Mouse (Mus musculus) small intestine, adult 2 months (tissue): ENCODE results near the gene Smad5. TPM values are rescaled to one million over a fixed set of nuclear protein-coding genes. Genes with fewer than 3 reads are reported as not detected.

Source experiments
- H3K27ac ChIP-seq: fragments of 200-500 bp; 2 replicates; pipeline ENCODE4 v1.5.1; 2012; ENCODE audit warnings: low read depth, low read length, control low read depth, inconsistent platforms; ENCODE audit not compliant: insufficient read depth
- H3K27me3 ChIP-seq: fragments of 200-500 bp; 2 replicates; pipeline ENCODE4 v1.6.1; 2012; ENCODE audit warnings: mild to moderate bottlenecking, moderate library complexity, low read length, inconsistent platforms; ENCODE audit not compliant: control insufficient read depth, insufficient read depth
- H3K36me3 ChIP-seq: fragments of 200-500 bp; 2 replicates; pipeline ENCODE4 v1.6.1; 2012; ENCODE audit warnings: mild to moderate bottlenecking, low read length, control low read depth, inconsistent platforms; ENCODE audit not compliant: control insufficient read depth, insufficient read depth
- H3K4me1 ChIP-seq: fragments of 200-500 bp; 2 replicates; pipeline ENCODE4 v1.6.1; 2012; ENCODE audit warnings: low read length, inconsistent platforms, mixed read lengths; ENCODE audit not compliant: control insufficient read depth, insufficient read depth, insufficient read length
- H3K4me3 ChIP-seq: fragments of 200-500 bp; 2 replicates; pipeline ENCODE4 v1.5.1; 2012; ENCODE audit warnings: low read depth, mild to moderate bottlenecking, control low read depth, inconsistent platforms, low read length, moderate library complexity
- CTCF ChIP-seq: fragments of 200-500 bp; IDR thresholded peaks from 2 replicates; pipeline ENCODE4 v1.5.1; 2012; ENCODE audit warnings: low read depth, mild to moderate bottlenecking, control low read depth, inconsistent platforms, low read length, moderate library complexity, mixed read lengths; ENCODE audit not compliant: insufficient replicate concordance, insufficient read length; ENCODE audit errors: extremely low read depth
- POLR2A ChIP-seq: fragments of 200-500 bp; IDR thresholded peaks from 2 replicates; pipeline ENCODE4 v1.6.1; 2012; ENCODE audit warnings: low read depth, mild to moderate bottlenecking, control low read depth, inconsistent platforms, low read length, moderate library complexity
- WGBS: fragments of 180-500 bp; shearing (Covaris S2); methylation state at CpG from one replicate; pipeline ENCODE4 v1.1.7; 2018; 5-methylcytosine and 5-hydroxymethylcytosine counted together
- polyA plus RNA-seq: library from polyadenylated mRNA; depleted of rRNA; stranded (reverse); fragments of >200 nt; gene quantifications from 2 replicates; pipeline ENCODE4 v1.2.3, GENCODE M21; 2012; rRNA removed

Smad5 gene
- polyA plus RNA-seq = 2.7 and 6.3 TPM in 2 replicates

DNA sequence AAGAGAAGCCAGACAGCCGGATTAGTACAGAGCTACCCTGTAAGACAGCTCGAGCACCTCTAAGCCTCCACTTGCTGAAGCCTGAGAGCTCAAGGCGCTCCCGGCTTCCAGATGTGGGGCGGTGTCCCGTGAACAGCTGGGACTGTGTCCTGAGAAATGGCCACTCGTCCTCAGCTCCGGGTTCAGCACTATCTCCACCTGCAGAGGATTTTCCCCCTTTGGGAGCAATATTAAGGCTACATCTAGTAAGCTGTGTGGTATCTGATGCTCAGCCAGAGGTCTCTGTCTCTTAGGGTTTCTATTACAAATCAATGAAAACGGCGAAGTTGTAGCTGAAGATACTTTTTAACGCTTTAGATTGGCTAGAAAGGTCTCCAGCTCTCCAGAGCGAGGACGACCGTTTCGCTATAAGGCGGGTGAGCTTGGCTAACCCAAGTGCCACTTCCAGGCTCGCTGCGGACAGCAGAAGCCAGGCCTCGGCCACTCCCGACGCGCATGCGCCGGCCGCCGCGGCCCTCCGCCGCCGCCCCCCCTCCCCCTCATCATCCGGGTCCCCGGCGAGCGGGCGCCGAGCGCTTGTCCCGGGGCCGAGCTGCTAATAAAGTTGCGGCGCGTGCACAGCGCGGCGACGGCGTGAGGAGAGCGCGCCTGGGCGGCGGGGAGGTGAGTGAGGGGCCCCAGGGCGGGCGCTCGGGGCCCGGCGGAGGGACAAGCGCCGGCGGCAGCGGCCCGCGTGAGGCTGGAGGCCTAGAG is at the start of gene Smad5:
Gene Smad5 (plus strand): TSS at position 542 of the 753 bp plus-strand sequence.
- peak; percentile 65; the same call in 1 of the 2 replicates for TF ChIP-seq POLR2A
- no peak for TF ChIP-seq CTCF
- WGBS = 3% methylated on average over 62 of the region's 62 CpGs
- H3K27me3 ChIP-seq = no peaks in the 10 kb centered on the region
- peak within 1 kb of the TSS; percentile 85 for H3K27ac ChIP-seq
- H3K4me3 ChIP-seq = peak within 1 kb of the TSS; percentile 76
- no peaks in the 10 kb centered on the region for H3K36me3 ChIP-seq
- H3K4me1 ChIP-seq = peaks cover 20% of the 10 kb centered on the region

DNA sequence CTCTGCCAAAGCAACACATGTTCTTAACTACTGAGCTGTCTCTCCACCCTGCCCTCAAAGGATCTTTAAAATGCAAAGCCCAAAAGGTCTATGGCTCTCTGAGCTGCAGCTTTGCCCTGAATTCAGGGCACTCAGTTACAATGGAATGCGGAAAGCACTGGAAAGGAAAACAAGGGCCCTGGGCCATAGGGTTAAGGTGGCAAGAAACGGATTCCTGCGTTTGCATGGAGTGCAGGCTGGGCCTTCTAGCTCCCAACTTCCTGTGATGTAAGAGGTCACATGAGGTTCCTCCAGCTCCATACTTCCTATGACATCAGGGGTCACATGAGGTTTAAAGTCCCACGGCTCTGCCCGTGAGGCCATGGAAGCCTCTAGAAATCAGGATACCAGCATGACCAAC is 48.6 kb upstream of the Smad5 start:
- no peak for TF ChIP-seq CTCF
- no peak for TF ChIP-seq POLR2A
- 86% methylated on average over 5 of the region's 5 CpGs for WGBS
- Histone ChIP-seq H3K4me1 (0 out of 2 replicates have a peak, but pooled peaks cover 3% of the 10 kb centered on the region), H3K27ac (no peak overlapping the region), H3K27me3 (no peaks in the 10 kb centered on the region), H3K4me3 (no peak overlapping the region), H3K36me3 (no peaks in the 10 kb centered on the region)

DNA sequence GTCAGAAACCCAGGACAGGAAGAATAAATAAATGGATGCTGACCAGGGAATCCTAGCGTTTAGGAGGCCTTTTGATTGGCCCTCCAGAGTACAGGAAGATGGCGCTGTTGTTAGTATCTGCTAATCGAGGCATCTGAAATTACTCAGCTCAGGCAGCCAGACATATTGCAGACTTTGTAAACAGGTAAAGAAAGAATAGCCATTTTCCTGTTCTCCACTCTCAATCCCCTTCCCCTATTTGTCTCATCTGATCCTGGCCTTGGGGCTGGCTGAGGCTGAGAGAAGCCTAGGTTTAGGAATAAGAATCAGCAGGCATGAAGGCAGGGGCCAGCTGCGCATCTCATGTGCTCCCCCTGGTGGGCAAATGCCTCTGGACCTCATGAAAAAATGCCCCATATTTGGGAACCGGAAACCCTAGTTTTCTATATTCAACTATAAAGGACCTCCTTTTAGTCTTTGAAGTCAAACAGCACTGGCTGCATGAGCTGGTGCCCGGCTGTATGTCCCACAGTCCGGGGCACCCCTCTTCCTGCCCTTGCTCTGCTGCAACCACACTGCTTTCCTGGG is 44.8 kb upstream of the Smad5 start:
- no peaks in the 10 kb centered on the region for H3K36me3 ChIP-seq
- no peak overlapping the region for H3K27ac ChIP-seq
- 0 out of 2 replicates have a peak, but pooled peaks cover 3% of the 10 kb centered on the region for H3K4me1 ChIP-seq
- H3K27me3 ChIP-seq = no peaks in the 10 kb centered on the region
- 28% methylated on average over 7 of the region's 7 CpGs for WGBS
- peak; percentile 87; the same call in 1 of the 2 replicates for TF ChIP-seq CTCF
- no peak for TF ChIP-seq POLR2A
- H3K4me3 ChIP-seq = no peak overlapping the region

DNA sequence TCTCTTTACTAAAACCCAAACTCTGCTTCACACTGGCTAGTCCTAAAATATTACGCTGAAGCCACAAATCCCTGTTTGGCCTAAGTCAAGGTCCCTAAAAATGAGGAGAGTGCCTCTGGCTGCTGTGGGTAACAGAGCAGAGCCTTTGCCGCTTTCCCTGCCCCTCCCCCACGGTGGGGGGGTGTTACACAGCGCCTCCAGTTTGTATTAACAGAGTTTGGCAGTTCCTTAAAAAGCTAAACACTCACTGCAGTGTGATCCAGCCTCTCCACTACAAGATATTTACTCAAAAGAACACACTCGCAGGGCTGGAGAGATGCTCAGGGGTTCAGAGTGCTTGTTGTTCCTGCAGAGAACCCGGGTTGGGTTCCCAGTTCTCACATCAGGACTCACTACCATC is 43.9 kb upstream of the Smad5 start:
- TF ChIP-seq CTCF = no peak
- Histone ChIP-seq H3K27me3 (no peaks in the 10 kb centered on the region), H3K36me3 (no peaks in the 10 kb centered on the region), H3K27ac (no peak overlapping the region), H3K4me1 (0 out of 2 replicates have a peak, but pooled peaks cover 3% of the 10 kb centered on the region), H3K4me3 (no peak overlapping the region)
- WGBS = 65% methylated on average over 6 of the region's 6 CpGs

DNA sequence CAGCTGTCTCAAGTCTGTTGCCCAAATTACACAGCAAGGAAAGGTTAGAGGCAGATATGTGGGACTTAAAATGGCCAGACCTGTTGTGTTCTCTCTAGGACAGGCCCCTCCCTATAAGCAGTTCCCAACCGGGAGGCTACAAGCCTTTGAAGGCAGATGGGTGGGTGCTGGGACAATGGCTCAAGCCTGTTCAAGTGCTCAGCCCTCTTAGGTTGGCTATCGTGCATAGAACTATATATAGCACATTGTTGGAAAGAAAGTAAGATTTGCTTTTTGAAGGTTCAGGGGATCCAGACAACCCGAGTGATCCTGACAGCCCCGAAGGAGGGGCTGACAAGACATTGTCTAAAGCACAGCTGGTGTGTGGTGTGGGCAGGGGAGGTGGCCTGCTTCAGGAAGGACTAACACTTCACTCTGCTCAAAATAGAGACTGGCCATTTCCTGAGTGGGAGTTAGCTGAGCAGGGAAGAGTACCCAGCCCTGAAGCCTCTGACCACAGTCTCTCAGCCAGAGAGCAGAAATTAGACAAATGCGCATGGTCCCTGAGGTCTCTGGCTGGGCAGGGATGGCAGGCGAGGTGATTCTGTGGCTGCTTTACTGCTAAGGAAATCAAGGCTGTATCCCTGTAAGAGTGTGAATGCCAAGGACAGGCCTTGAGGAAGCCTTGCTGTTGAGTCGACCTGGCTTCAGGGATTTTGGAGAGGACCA is 40.7 kb upstream of the Smad5 start:
- Histone ChIP-seq H3K27me3 (no peaks in the 10 kb centered on the region), H3K4me3 (no peak overlapping the region), H3K27ac (peak overlapping the region; percentile 52), H3K4me1 (0 out of 2 replicates have a peak, but pooled peaks cover 3% of the 10 kb centered on the region), H3K36me3 (no peaks in the 10 kb centered on the region)
- TF ChIP-seq CTCF (no peak), POLR2A (no peak)
- WGBS = 62% methylated on average over 7 of the region's 7 CpGs

DNA sequence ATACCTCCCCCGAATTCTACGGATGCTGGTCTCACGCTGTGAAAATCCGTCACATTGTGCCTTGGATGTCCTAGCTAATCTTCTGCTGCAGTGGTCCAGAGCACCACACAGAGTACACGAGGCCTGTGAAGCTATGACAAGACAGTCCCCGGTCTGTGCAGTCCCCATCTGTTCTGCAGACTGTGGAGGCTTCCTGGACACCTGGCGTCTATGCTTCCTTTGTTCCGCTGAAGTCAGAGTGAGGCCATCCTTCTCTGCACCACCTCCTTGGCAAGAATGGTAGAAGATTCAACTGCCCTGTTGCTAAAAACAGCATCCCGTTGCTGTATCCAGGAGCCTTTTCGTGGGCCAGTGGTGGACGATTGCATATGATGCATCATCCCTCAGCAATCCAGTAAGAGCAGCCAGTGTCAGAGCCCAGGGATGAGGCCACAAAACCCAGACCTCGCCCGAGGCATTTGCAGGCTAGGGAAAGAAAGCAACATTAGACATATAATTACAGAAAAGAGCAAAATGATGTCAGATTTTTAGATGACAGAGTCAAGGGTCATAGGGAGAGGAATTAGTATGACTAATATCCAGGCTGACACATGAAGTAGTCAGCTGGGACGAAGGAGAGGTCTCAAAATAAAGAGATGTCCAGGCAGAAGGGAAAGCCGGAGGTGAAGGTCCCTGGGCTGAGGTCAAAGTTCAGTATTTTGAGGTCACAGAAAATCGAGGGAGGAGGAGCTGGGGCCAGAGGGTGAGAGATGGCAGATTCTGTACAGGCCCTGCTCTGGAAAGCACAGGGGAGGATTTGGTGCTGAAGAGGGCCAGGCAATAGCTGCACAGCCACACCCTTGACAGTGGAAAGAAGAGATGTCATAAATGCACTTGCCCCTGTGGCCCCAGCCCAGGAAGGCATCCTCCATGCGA is 38.3 kb upstream of the Smad5 start:
- H3K4me1 ChIP-seq = no peaks in the 10 kb centered on the region
- no peak overlapping the region for H3K27ac ChIP-seq
- TF ChIP-seq POLR2A (no peak), CTCF (no peak)
- 78% methylated on average over 17 of the region's 17 CpGs for WGBS
- no peaks in the 10 kb centered on the region for H3K27me3 ChIP-seq
- H3K36me3 ChIP-seq = no peaks in the 10 kb centered on the region
- no peak overlapping the region for H3K4me3 ChIP-seq

DNA sequence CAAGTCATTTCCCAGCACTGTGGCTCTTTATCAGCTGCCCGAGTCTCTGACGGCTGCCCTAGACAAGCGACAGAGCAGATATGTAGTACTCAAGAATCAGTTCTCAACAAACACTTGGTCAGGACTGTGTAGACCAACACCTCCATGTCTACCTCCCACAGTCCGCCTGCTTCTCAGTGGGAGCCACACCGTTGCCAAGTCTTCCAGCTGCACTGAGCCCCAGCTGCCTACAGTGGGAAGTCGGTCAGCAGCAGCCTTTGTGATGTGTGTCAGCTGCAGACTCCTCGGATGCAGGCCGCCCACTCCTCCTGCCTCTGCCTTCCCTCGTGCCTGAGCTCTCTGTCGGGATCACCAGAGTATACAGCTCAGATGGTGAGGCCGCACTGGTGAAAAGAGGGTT is 31.6 kb upstream of the Smad5 start:
- TF ChIP-seq POLR2A (no peak), CTCF (no peak)
- H3K27ac ChIP-seq = no peak overlapping the region
- no peak overlapping the region for H3K4me3 ChIP-seq
- H3K36me3 ChIP-seq = no peaks in the 10 kb centered on the region
- WGBS = 53% methylated on average over 11 of the region's 11 CpGs
- H3K27me3 ChIP-seq = no peaks in the 10 kb centered on the region
- H3K4me1 ChIP-seq = peaks cover 2% of the 10 kb centered on the region; the same call in 1 of the 2 replicates
